Mouse (Mus musculus) liver, embryonic 11.5 days (tissue): ENCODE measurements around the gene Abl2. TPM values are rescaled to one million over a fixed set of nuclear protein-coding genes. Genes with fewer than 3 reads are reported as not detected.

Experiments
- ATAC-seq: fragments of 200-750 bp; cut with Nextera tagmentation; replicated peaks from 2 replicates; pipeline ENCODE4 v1.8.0; 2017; ENCODE audit warnings: moderate number of reproducible peaks, mild to moderate bottlenecking, moderate TSS enrichment, moderate library complexity; ENCODE audit not compliant: low FRiP score
- DNase-seq: peaks from one replicate; pipeline ENCODE4 v3.0.0-alpha.2; 2017; ENCODE audit warnings: low spot score
- H3K27ac ChIP-seq: fragments of 300-500 bp; sonication (generic); 2 replicates; pipeline ENCODE4 v1.5.1; 2014; ENCODE audit warnings: mild to moderate bottlenecking, low read depth, low read length, control low read depth
- H3K27me3 ChIP-seq: fragments of 300-500 bp; sonication (generic); replicated peaks from 2 replicates; pipeline ENCODE4 v1.6.1; 2014; ENCODE audit warnings: low read length, mixed read lengths; ENCODE audit not compliant: control insufficient read depth, insufficient read depth
- H3K36me3 ChIP-seq: fragments of 300-500 bp; sonication (generic); 2 replicates; pipeline ENCODE4 v1.6.1; 2014; ENCODE audit warnings: mild to moderate bottlenecking, low read length, moderate library complexity, mixed read lengths; ENCODE audit not compliant: control insufficient read depth, insufficient read depth
- H3K4me1 ChIP-seq: fragments of 300-500 bp; sonication (generic); replicated peaks from 2 replicates; pipeline ENCODE4 v1.6.1; 2014; ENCODE audit warnings: low read length, mixed read lengths; ENCODE audit not compliant: control insufficient read depth, insufficient read depth
- H3K4me2 ChIP-seq: fragments of 300-500 bp; sonication (generic); 2 replicates; pipeline ENCODE4 v1.6.1; 2014; ENCODE audit warnings: mild to moderate bottlenecking, control low read depth, moderate library complexity
- H3K4me3 ChIP-seq: fragments of 300-500 bp; sonication (generic); 2 replicates; pipeline ENCODE4 v1.5.1; 2014; ENCODE audit warnings: low read depth, low read length, control low read depth
- H3K9ac ChIP-seq: fragments of 300-500 bp; sonication (generic); 2 replicates; pipeline ENCODE4 v1.6.1; 2014; ENCODE audit warnings: low read depth, low read length, control low read depth
- H3K9me3 ChIP-seq: fragments of 300-500 bp; sonication (generic); 2 replicates; pipeline ENCODE4 v1.6.1; 2016; ENCODE audit warnings: low read length, inconsistent platforms, mixed read lengths; ENCODE audit not compliant: control insufficient read depth
- WGBS: fragments of 180-500 bp; shearing (Covaris S2); extraction: QIAGEN DNeasy Blood & Tissue Kit; methylation state at CpG from one replicate; pipeline ENCODE4 v1.1.7; 2014; 5-methylcytosine and 5-hydroxymethylcytosine counted together
- polyA plus RNA-seq: library from polyadenylated mRNA; unstranded; fragments of >200 nt; fragmentation: Nextera tagmentation; extraction: Ambion mirVana; gene quantifications from 2 replicates; pipeline ENCODE4 v1.2.1, GENCODE M21; 2014

The Abl2 gene
- polyA plus RNA-seq, 1 experiment from 2014 or later = 4.0 TPM

GRCm38 (mm10) chr1:156630965-156631364 lies 72.4 kb downstream of the Abl2 start:
- no peaks in the 10 kb centered on the region for H3K4me1 ChIP-seq
- H3K9ac ChIP-seq = no peak overlapping the region
- no peak overlapping the region for H3K4me3 ChIP-seq
- peaks cover 24% of the 10 kb centered on the region for H3K36me3 ChIP-seq
- no peak overlapping the region for H3K27ac ChIP-seq
- H3K9me3 ChIP-seq = no peaks in the 10 kb centered on the region
- DNase-seq (no peak), ATAC-seq (no peak)
- no peak overlapping the region for H3K4me2 ChIP-seq
- H3K27me3 ChIP-seq = no peaks in the 10 kb centered on the region

- no peak; the same call in 1 of the 2 replicates for ATAC-seq
- 79% methylated on average over 10 of the region's 10 CpGs for WGBS
- no peak overlapping the region for H3K9ac ChIP-seq
- no peak for DNase-seq
- H3K9me3 ChIP-seq = no peaks in the 10 kb centered on the region
- no peak overlapping the region for H3K4me2 ChIP-seq
- H3K27ac ChIP-seq = no peak overlapping the region
- no peaks in the 10 kb centered on the region for H3K27me3 ChIP-seq
- no peak overlapping the region for H3K4me3 ChIP-seq
- peaks cover 30% of the 10 kb centered on the region for H3K36me3 ChIP-seq
- H3K4me1 ChIP-seq = no peaks in the 10 kb centered on the region
These were observed 74.5 kb downstream of the Abl2 start for GRCm38 (mm10) chr1:156633095-156633494.

DNA sequence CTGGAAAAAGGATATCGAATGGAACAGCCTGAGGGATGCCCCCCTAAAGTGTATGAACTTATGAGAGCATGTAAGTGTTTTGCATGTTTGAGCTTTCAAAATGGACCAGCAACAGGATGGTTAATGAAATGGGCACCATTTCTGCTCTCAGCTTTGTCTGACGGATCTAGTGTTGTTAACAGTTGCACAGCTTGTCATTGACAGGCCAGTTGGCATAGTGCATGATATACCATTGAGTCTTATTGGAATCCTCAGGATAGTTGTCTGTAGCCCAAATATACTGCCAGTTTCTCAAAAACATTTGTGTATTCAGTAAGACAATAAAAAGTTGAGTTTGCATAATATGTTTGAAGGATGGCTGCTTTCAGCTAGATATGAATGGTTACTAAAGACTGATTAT lies 76.6 kb downstream of the Abl2 start:
- DNase-seq (no peak), ATAC-seq (no peak)
- H3K27ac ChIP-seq = no peak overlapping the region
- 83% methylated on average over 2 of the region's 2 CpGs for WGBS
- H3K36me3 ChIP-seq = peaks cover 24% of the 10 kb centered on the region
- H3K4me2 ChIP-seq = no peak overlapping the region
- H3K4me3 ChIP-seq = no peak overlapping the region
- H3K9me3 ChIP-seq = no peaks in the 10 kb centered on the region
- H3K27me3 ChIP-seq = no peaks in the 10 kb centered on the region
- no peaks in the 10 kb centered on the region for H3K4me1 ChIP-seq
- no peak overlapping the region for H3K9ac ChIP-seq

- H3K9me3 ChIP-seq = no peaks in the 10 kb centered on the region
- H3K27me3 ChIP-seq = no peaks in the 10 kb centered on the region
- peaks cover 29% of the 10 kb centered on the region for H3K36me3 ChIP-seq
- H3K4me1 ChIP-seq = peaks cover 12% of the 10 kb centered on the region
- H3K4me2 ChIP-seq = no peak overlapping the region
- H3K27ac ChIP-seq = no peak overlapping the region
- WGBS = 85% methylated on average over 5 of the region's 5 CpGs
- no peak for ATAC-seq
- H3K4me3 ChIP-seq = no peak overlapping the region
- no peak for DNase-seq
- no peak overlapping the region for H3K9ac ChIP-seq
These were observed 80.9 kb downstream of the Abl2 start for GRCm38 (mm10) chr1:156639455-156639854.

DNA sequence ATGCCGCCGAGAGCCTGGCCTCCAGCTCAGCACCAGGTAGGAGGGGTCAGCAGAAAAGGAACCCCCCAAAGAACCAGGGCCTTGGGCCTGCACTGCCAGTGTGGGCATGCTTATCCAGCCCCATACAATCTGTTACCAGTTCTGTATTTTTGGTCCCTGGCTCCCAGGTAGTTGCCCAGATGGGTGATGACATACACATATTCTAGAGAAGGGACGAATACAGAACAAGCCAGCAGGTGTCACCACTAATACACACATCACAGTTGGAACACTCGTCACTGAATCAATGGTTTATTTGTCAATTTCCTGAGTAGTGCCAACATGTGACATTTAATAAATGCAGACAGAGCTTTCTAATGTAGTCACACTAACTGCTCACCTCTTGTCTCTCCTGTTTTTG lies 82.0 kb downstream of the Abl2 start:
- no peak overlapping the region for H3K9ac ChIP-seq
- peaks cover 29% of the 10 kb centered on the region for H3K36me3 ChIP-seq
- no peak overlapping the region for H3K4me2 ChIP-seq
- no peak overlapping the region for H3K27ac ChIP-seq
- H3K27me3 ChIP-seq = no peaks in the 10 kb centered on the region
- no peak for DNase-seq
- no peak for ATAC-seq
- 82% methylated on average over 4 of the region's 4 CpGs for WGBS
- H3K9me3 ChIP-seq = no peaks in the 10 kb centered on the region
- peaks cover 12% of the 10 kb centered on the region for H3K4me1 ChIP-seq
- no peak overlapping the region for H3K4me3 ChIP-seq

DNA sequence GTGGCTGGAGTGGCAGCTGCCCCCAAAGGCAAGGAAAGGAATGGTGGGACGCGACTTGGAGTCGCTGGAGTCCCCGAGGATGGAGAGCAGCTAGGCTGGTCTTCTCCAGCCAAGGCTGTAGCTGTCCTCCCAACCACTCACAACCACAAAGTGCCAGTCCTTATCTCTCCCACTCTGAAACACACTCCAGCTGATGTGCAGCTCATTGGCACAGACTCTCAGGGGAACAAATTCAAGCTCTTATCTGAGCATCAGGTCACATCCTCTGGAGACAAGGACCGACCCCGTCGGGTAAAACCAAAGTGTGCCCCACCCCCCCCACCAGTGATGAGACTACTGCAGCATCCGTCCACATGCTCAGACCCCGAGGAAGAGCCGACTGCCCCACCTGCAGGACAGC lies 83.2 kb downstream of the Abl2 start:
- no peaks in the 10 kb centered on the region for H3K9me3 ChIP-seq
- no peaks in the 10 kb centered on the region for H3K27me3 ChIP-seq
- H3K4me3 ChIP-seq = no peak overlapping the region
- 68% methylated on average over 10 of the region's 10 CpGs for WGBS
- peaks cover 26% of the 10 kb centered on the region for H3K36me3 ChIP-seq
- H3K27ac ChIP-seq = no peak overlapping the region
- peak; percentile 60; the same call in 1 of the 2 replicates for ATAC-seq
- no peak overlapping the region for H3K9ac ChIP-seq
- H3K4me1 ChIP-seq = peaks cover 12% of the 10 kb centered on the region
- no peak overlapping the region for H3K4me2 ChIP-seq
- DNase-seq = no peak

GRCm38 (mm10) chr1:156642813-156643212 lies 84.2 kb downstream of the Abl2 start:
- H3K27me3 ChIP-seq = no peaks in the 10 kb centered on the region
- 56% methylated on average over 12 of the region's 12 CpGs for WGBS
- no peak overlapping the region for H3K9ac ChIP-seq
- DNase-seq (no peak), ATAC-seq (no peak; the same call in 1 of the 2 replicates)
- no peak overlapping the region for H3K27ac ChIP-seq
- peaks cover 12% of the 10 kb centered on the region for H3K4me1 ChIP-seq
- H3K36me3 ChIP-seq = peaks cover 26% of the 10 kb centered on the region
- no peaks in the 10 kb centered on the region for H3K9me3 ChIP-seq
- no peak overlapping the region for H3K4me2 ChIP-seq
- H3K4me3 ChIP-seq = no peak overlapping the region

- DNase-seq = no peak
- Histone ChIP-seq H3K9me3 (no peaks in the 10 kb centered on the region), H3K27ac (no peak overlapping the region), H3K36me3 (peaks cover 22% of the 10 kb centered on the region), H3K4me1 (peaks cover 12% of the 10 kb centered on the region), H3K4me2 (no peak overlapping the region), H3K4me3 (no peak overlapping the region), H3K9ac (no peak overlapping the region), H3K27me3 (no peaks in the 10 kb centered on the region)
- WGBS = 87% methylated on average over 10 of the region's 10 CpGs
- no peak for ATAC-seq
These were observed 85.5 kb downstream of the Abl2 start for GRCm38 (mm10) chr1:156644061-156644460.

- no peak for DNase-seq
- Histone ChIP-seq H3K9me3 (no peaks in the 10 kb centered on the region), H3K9ac (no peak overlapping the region), H3K27ac (no peak overlapping the region), H3K4me1 (peaks cover 12% of the 10 kb centered on the region), H3K4me2 (no peak overlapping the region), H3K27me3 (no peaks in the 10 kb centered on the region), H3K4me3 (no peak overlapping the region), H3K36me3 (peaks cover 22% of the 10 kb centered on the region)
- ATAC-seq = no peak
- 81% methylated on average over 13 of the region's 13 CpGs for WGBS
These were observed 86.4 kb downstream of the Abl2 start for GRCm38 (mm10) chr1:156644780-156645523.
